Mouse (Mus musculus) heart, adult 2 months (tissue): ENCODE data around the gene Cfap161.
A peak's percentile ranks its signal among the peaks of the same experiment; 100 is the strongest.

Experiments used
- CTCF ChIP-seq: fragments of 200-600 bp; IDR thresholded peaks from 2 replicates; pipeline ENCODE4 v1.8.1; 2022; ENCODE audit warnings: antibody characterized with exemption, mild to moderate bottlenecking, moderate library complexity
- EP300 ChIP-seq: fragments of 200-500 bp; IDR thresholded peaks from 2 replicates; pipeline ENCODE4 v1.6.1; 2011; ENCODE audit warnings: low read depth, low read length, control low read depth; ENCODE audit not compliant: insufficient read depth
- POLR2A ChIP-seq: fragments of 200-500 bp; IDR thresholded peaks from 2 replicates; pipeline ENCODE4 v1.6.1; 2011; ENCODE audit warnings: mild to moderate bottlenecking, low read depth, low read length, control low read depth; ENCODE audit not compliant: insufficient read depth

DNA sequence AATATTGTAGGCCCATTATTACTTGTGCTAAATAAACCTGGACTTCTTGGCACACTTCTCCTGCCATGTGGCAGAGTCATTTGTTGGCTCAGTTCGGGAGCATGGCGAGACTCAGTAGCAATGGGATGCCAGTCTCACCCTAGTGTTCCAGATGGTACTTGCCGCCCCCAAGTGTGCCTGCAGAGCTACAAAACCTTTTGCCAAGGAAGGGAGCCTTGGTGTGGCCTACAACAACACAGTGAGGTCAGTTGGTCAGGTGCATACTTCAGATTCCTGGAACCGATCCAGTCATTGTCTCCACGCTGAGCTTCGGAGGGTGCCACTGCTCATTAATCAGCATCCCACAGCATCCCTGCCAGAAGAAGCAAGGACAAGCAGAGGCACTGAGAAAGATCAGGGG lies 14.4 kb upstream of the Cfap161 start:
- TF ChIP-seq POLR2A (no peak; the same call in 1 of the 2 replicates), CTCF (peak; percentile 16; the same call in 1 of the 2 replicates), EP300 (peak; percentile 92)
